Mouse (Mus musculus): Measurements from ENCODE around the gene Slc22a14.

DNA sequence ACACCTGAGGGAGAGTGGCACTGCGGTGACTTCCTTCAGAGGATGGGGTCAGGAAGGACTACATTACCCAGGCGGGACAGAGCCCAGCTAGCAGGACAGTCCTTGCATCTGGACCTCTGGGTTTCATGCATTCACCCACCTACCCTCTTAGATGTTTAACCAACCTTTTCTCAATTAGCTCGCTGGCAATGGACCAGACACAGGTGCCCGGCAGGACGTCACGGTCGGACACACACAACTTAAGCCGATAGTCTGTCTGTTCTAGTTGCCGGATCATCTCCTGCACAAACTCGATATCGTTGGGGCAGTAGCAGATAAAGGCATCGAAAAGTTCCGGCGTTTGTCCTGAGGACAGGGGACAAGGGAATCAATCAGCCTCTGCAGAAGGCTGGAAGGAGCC, 27.5 kb downstream of the Slc22a14 start:
- no peak for TF ChIP-seq CTCF (IDR thresholded peaks at IDR 0.05; ENCODE audit: low read depth, low read length)
- TF ChIP-seq POLR2A (IDR thresholded peaks at IDR 0.05; ENCODE audit: extremely low read depth, insufficient read depth, low read length), result no peak
